Mouse (Mus musculus) urinary bladder, postnatal 36 days (tissue): ENCODE data around the gene Ndufaf8.

Experiments
- DNase-seq, 2 experiments: peaks; one replicate each; pipeline ENCODE4 v3.0.0; 2022; ENCODE audit warnings: low spot score in 2 of 2, mixed read lengths in 1 of 2

Gene Ndufaf8

GRCm38 (mm10) chr11:120085891-120086627, 12.7 kb upstream of the Ndufaf8 start:
- no peak for DNase-seq

GRCm38 (mm10) chr11:120086702-120087152, 12.0 kb upstream of the Ndufaf8 start, which contains the start of gene Cep131:
Gene Cep131, minus strand, starts transcription at chr11:120086827.
- peak; percentile 97 for DNase-seq

- no peak for DNase-seq
These were observed 8.1 kb upstream of the Ndufaf8 start for GRCm38 (mm10) chr11:120090661-120091060.

GRCm38 (mm10) chr11:120092817-120093591, 5.7 kb upstream of the Ndufaf8 start:
- no peak for DNase-seq

- peak; percentile 47 for DNase-seq
These were observed 2.3 kb downstream of the Ndufaf8 start for GRCm38 (mm10) chr11:120101036-120101435.

- no peak for DNase-seq
These were observed 4.8 kb downstream of the Ndufaf8 start for GRCm38 (mm10) chr11:120103431-120103997.

GRCm38 (mm10) chr11:120107026-120107425, 8.3 kb downstream of the Ndufaf8 start:
- DNase-seq, result no peak

- no peak for DNase-seq
These were observed 9.1 kb downstream of the Ndufaf8 start for GRCm38 (mm10) chr11:120107796-120108195.

- no peak for DNase-seq
These were observed 11.0 kb downstream of the Ndufaf8 start for GRCm38 (mm10) chr11:120109558-120110210.

- DNase-seq, result no peak
These were observed 11.8 kb downstream of the Ndufaf8 start for GRCm38 (mm10) chr11:120110554-120110953.

- DNase-seq, result peak in 1 of 2 experiments; percentile 41
These were observed 12.3 kb downstream of the Ndufaf8 start for GRCm38 (mm10) chr11:120111033-120111432.

GRCm38 (mm10) chr11:120112136-120112535, 13.4 kb downstream of the Ndufaf8 start:
- no peak for DNase-seq

GRCm38 (mm10) chr11:120114488-120115215, 15.9 kb downstream of the Ndufaf8 start:
- no peak for DNase-seq

- DNase-seq, result no peak
These were observed 18.9 kb downstream of the Ndufaf8 start for GRCm38 (mm10) chr11:120117626-120118025.

GRCm38 (mm10) chr11:120119108-120119507, 20.4 kb downstream of the Ndufaf8 start:
- DNase-seq, result no peak

- DNase-seq, result no peak
These were observed 21.3 kb downstream of the Ndufaf8 start for GRCm38 (mm10) chr11:120119936-120120541.

GRCm38 (mm10) chr11:120120642-120121420, 22.1 kb downstream of the Ndufaf8 start:
- peak in 1 of 2 experiments; percentile 47 for DNase-seq

- DNase-seq, result no peak
These were observed 23.4 kb downstream of the Ndufaf8 start for GRCm38 (mm10) chr11:120122126-120122525.

- DNase-seq, result no peak
These were observed 28.1 kb downstream of the Ndufaf8 start for GRCm38 (mm10) chr11:120126845-120127244.

- no peak for DNase-seq
These were observed 30.6 kb downstream of the Ndufaf8 start for GRCm38 (mm10) chr11:120129281-120129680.
